8 mouse cellular contexts compared by ENCODE assay signal in the genomic region with DNA sequence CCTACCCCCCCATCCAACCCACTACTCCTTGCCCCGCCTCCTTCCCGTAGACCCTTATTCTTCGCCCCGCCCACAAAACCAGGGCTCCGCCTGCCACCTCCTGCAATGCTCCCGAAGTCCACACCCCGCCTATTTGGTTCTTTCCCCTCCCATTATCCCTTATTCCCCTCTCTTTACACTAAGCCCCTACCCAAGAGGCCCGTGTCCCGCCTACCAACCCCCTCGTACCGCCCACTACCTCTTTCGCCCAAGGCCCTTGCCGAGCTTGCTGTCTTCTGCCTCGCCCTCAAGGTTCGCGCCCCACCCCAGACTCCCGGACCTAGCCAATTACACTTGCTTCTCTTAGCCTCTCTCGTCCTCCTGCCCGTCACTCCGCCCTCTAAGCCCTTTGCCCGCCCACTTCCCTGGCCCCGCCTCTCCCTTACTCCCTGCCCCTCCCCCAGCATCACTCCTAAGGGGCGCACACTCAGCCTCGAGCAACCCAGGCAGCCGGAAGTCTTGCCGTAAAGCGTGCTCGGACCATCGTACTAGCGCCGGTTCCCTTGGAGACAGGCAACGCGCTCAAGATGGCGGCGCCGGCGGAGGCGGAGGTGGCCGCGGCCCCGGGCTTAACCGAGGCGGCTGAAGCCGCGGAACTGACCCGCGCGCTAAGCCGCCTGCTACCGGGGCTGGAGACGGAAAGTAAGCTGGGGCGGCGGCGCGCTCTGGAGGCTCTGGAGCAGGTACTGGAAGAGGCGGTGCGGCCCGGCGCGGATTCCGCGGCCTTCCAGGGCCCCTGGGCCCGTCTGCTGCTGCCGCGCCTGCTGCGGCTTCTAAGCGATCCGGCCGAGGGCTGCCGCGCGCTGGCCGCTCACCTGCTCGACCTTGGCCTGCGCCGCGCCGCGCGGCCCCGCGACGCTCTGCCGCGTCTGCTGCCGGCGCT. TPM values are rescaled to one million over a fixed set of nuclear protein-coding genes. Genes with fewer than 3 reads are reported as not detected.
DNase-seq lines count a peak whose midpoint lies in the region; ATAC-seq and TF ChIP-seq lines count a peak whose summit lies in the region.

A gene (minus strand): TSS at position 321 of the 922 bp plus-strand sequence.
A gene (plus strand): TSS at position 543 of the 922 bp plus-strand sequence.

- no peaks in the 10 kb centered on the region for H3K27me3 ChIP-seq in ES-Bruce4 (ENCODE audit: control insufficient read depth, insufficient read depth, low read length, poor library complexity, severe bottlenecking)
- no peaks in the 10 kb centered on the region for H3K27me3 ChIP-seq in forebrain, embryonic 13.5 days
- no peaks in the 10 kb centered on the region for H3K27me3 ChIP-seq in liver, postnatal 0 days (ENCODE audit: insufficient read depth, low read length)
- no peaks in the 10 kb centered on the region for H3K27me3 ChIP-seq in neural tube, embryonic 14.5 days (ENCODE audit: control insufficient read depth, insufficient read depth, low read length)

- H3K9ac ChIP-seq in ES-Bruce4 (ENCODE audit: low read depth, poor library complexity, severe bottlenecking): peak within 1 kb of the TSS; percentile 80
- H3K9ac ChIP-seq in forebrain, embryonic 13.5 days: peak within 1 kb of the TSS; percentile 82
- H3K9ac ChIP-seq in liver, postnatal 0 days (replicated peaks): peak within 1 kb of the TSS; percentile 73
- H3K9ac ChIP-seq in neural tube, embryonic 14.5 days (replicated peaks; ENCODE audit: low read depth, low read length): peak within 1 kb of the TSS; percentile 71

- peak within 1 kb of the TSS; percentile 98 for H3K4me2 ChIP-seq in forebrain, embryonic 13.5 days
- peak within 1 kb of the TSS; percentile 95 for H3K4me2 ChIP-seq in liver, postnatal 0 days (ENCODE audit: low read depth, low read length)
- H3K4me2 ChIP-seq in neural tube, embryonic 14.5 days (ENCODE audit: low read depth, low read length): peak within 1 kb of the TSS; percentile 89

- TF ChIP-seq POLR2A in ES-Bruce4 (IDR thresholded peaks at IDR 0.05; ENCODE audit: insufficient read depth, low read length): no peak

- ATAC-seq in cerebellum, adult (ENCODE audit: insufficient number of reproducible peaks, low FRiP score, low TSS enrichment): peak; percentile 88
- ATAC-seq in forebrain, embryonic 13.5 days: peak; percentile 96
- peak; percentile 96 for ATAC-seq in liver, postnatal 0 days
- peak; percentile 95 for ATAC-seq in neural tube, embryonic 14.5 days (ENCODE audit: low read depth)

- WGBS in forebrain, embryonic 13.5 days: under 1% methylated on average over 69 of the region's 87 CpGs
- WGBS in large intestine, adult 2 months: under 1% methylated on average over 83 of the region's 87 CpGs
- under 1% methylated on average over 69 of the region's 87 CpGs for WGBS in liver, postnatal 0 days (ENCODE audit: insufficient replicate concordance)
- under 1% methylated on average over 74 of the region's 87 CpGs for WGBS in neural tube, embryonic 14.5 days

- intact Hi-C loops in heart, postnatal 10 days (cut with DNase I): no loop called here

- TF ChIP-seq CTCF in ES-Bruce4 (IDR thresholded peaks at IDR 0.05; ENCODE audit: low read depth, low read length): no peak
- TF ChIP-seq CTCF in liver, postnatal 0 days (IDR thresholded peaks at IDR 0.05; ENCODE audit: low read depth): no peak

- peak within 1 kb of the TSS; percentile 66 for H3K4me3 ChIP-seq in ES-Bruce4 (ENCODE audit: low read depth, low read length)
- peak within 1 kb of the TSS; percentile 92 for H3K4me3 ChIP-seq in forebrain, embryonic 13.5 days
- peak within 1 kb of the TSS; percentile 87 for H3K4me3 ChIP-seq in liver, postnatal 0 days (ENCODE audit: low read depth, low read length)
- H3K4me3 ChIP-seq in neural tube, embryonic 14.5 days (ENCODE audit: low read depth, low read length): peak within 1 kb of the TSS; percentile 87

- H3K9me3 ChIP-seq in ES-Bruce4 (replicated peaks; ENCODE audit: control insufficient read depth, insufficient read depth, low read length, poor library complexity, severe bottlenecking): no peaks in the 10 kb centered on the region
- no peaks in the 10 kb centered on the region for H3K9me3 ChIP-seq in forebrain, embryonic 13.5 days (replicated peaks)
- no peaks in the 10 kb centered on the region for H3K9me3 ChIP-seq in liver, postnatal 0 days (ENCODE audit: low read length)
- H3K9me3 ChIP-seq in neural tube, embryonic 14.5 days (ENCODE audit: control insufficient read depth, low read length): no peaks in the 10 kb centered on the region

- H3K36me3 ChIP-seq in ES-Bruce4 (ENCODE audit: control insufficient read depth, insufficient read depth, low read length, poor library complexity, severe bottlenecking): peaks cover 3% of the 10 kb centered on the region; the same call in 1 of the 2 replicates
- H3K36me3 ChIP-seq in forebrain, embryonic 13.5 days (ENCODE audit: poor library complexity, severe bottlenecking): peaks cover 29% of the 10 kb centered on the region
- peaks cover 15% of the 10 kb centered on the region for H3K36me3 ChIP-seq in liver, postnatal 0 days (replicated peaks; ENCODE audit: insufficient read depth, low read length)
- H3K36me3 ChIP-seq in neural tube, embryonic 14.5 days (ENCODE audit: control insufficient read depth, insufficient read depth, low read length): peaks cover 18% of the 10 kb centered on the region

- no peak for TF ChIP-seq EP300 in ES-Bruce4 (IDR thresholded peaks at IDR 0.05; ENCODE audit: insufficient read depth, low read depth, low read length)
- TF ChIP-seq EP300 in liver, postnatal 0 days (IDR thresholded peaks at IDR 0.05; ENCODE audit: low read depth): no peak

- peak; percentile 97 to 98 for DNase-seq in heart, postnatal 10 days
- DNase-seq in large intestine, adult 2 months (ENCODE audit: low read depth, low spot score): peak; percentile 97
- DNase-seq in liver, postnatal 0 days: peak; percentile 99
- peak; percentile 98 for DNase-seq in testis, postnatal 10 days (ENCODE audit: low spot score)

- peak within 1 kb of the TSS; percentile 28; the same call in 1 of the 2 replicates for H3K27ac ChIP-seq in ES-Bruce4 (ENCODE audit: insufficient read depth, low read length)
- peak within 1 kb of the TSS; percentile 68 for H3K27ac ChIP-seq in forebrain, embryonic 13.5 days
- peak within 1 kb of the TSS; percentile 55 for H3K27ac ChIP-seq in liver, postnatal 0 days (ENCODE audit: low read depth)
- H3K27ac ChIP-seq in neural tube, embryonic 14.5 days (ENCODE audit: low read depth, low read length): peak within 1 kb of the TSS; percentile 75

- no peaks in the 10 kb centered on the region for H3K4me1 ChIP-seq in ES-Bruce4 (ENCODE audit: control insufficient read depth, insufficient read depth, low read length)
- peaks cover 20% of the 10 kb centered on the region for H3K4me1 ChIP-seq in forebrain, embryonic 13.5 days
- peaks cover 4% of the 10 kb centered on the region; the same call in 1 of the 2 replicates for H3K4me1 ChIP-seq in liver, postnatal 0 days (ENCODE audit: insufficient read depth)
- H3K4me1 ChIP-seq in neural tube, embryonic 14.5 days (ENCODE audit: control insufficient read depth, insufficient read depth, low read length): peaks cover 10% of the 10 kb centered on the region

RNA-seq across cellular contexts. Expression of the first gene that starts in this region (rescaled TPM):
- 8.2 and 9.4 TPM in 2 replicates for polyA plus RNA-seq in ES-Bruce4 (2011; ENCODE audit: insufficient read depth, insufficient read length, low read depth, missing spikeins)
- polyA plus RNA-seq in forebrain, embryonic 13.5 days (2015; fragmentation: Nextera tagmentation; extraction: Ambion mirVana): 63.4 and 87.2 TPM in 2 replicates
- 1 to 10 TPM; 1.5 to 3.5 TPM for total RNA-seq in heart, postnatal 10 days (2021)
- 4.7 and 6.0 TPM in 2 replicates for polyA plus RNA-seq in large intestine, adult 2 months (2012; rRNA removed)
- 0.43 and 0.62 TPM in 2 replicates for polyA plus RNA-seq in liver, postnatal 0 days (2015; fragmentation: Nextera tagmentation; extraction: Ambion mirVana)
- polyA plus RNA-seq in neural tube, embryonic 14.5 days (2014; fragmentation: Nextera tagmentation; extraction: Ambion mirVana): 207 and 212 TPM in 2 replicates

RNA-seq across cellular contexts. Expression of the second gene that starts in this region (rescaled TPM):
- 21.6 and 22.6 TPM in 2 replicates for polyA plus RNA-seq in ES-Bruce4 (2011; ENCODE audit: insufficient read depth, insufficient read length, low read depth, missing spikeins)
- 3.1 and 3.4 TPM in 2 replicates for polyA plus RNA-seq in forebrain, embryonic 13.5 days (2015; fragmentation: Nextera tagmentation; extraction: Ambion mirVana)
- 10 to 100 TPM; 17.9 to 18.0 TPM for total RNA-seq in heart, postnatal 10 days (2021)
- 9.7 and 13.3 TPM in 2 replicates for polyA plus RNA-seq in large intestine, adult 2 months (2012; rRNA removed)
- polyA plus RNA-seq in liver, postnatal 0 days (2015; fragmentation: Nextera tagmentation; extraction: Ambion mirVana): 1.3 and 1.4 TPM in 2 replicates
- polyA plus RNA-seq in neural tube, embryonic 14.5 days (2014; fragmentation: Nextera tagmentation; extraction: Ambion mirVana): 3.6 and 4.1 TPM in 2 replicates

Comparison
In these comparisons a context has a peak if more than half of its experiments do, and no peak if none do; other contexts are left out.
1. Peak in every context shown above with its lines: DNase-seq, ATAC-seq, H3K4me3 ChIP-seq and H3K27ac ChIP-seq.